8 mouse cellular contexts compared by ENCODE assay signal in the genomic region with DNA sequence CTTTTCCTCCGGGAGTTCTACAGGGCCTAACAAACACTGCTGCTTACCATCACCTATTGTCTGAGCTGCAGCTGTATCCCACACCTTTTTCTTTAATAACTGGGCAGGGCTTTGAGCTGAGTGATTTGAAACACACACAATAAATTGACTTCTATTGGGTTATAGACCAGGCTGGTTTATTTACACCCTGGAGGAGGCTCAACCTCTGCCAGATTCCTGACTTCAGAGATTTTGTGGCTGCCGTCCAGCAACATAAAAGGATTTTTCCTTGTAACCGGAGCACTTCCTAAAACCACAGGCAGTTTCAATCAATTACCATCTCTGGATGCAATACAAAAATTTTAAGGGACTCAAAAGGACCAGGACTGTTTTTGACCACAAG.
DNase-seq lines count a peak whose midpoint lies in the region; ATAC-seq lines count a peak whose summit lies in the region.

No protein-coding gene starts in this region.

- H3K4me1 ChIP-seq in heart, embryonic 11.5 days (ENCODE audit: control insufficient read depth, insufficient read depth, low read length): peaks cover 13% of the 10 kb centered on the region; the same call in 1 of the 2 replicates
- H3K4me1 ChIP-seq in forebrain, embryonic 13.5 days: peaks cover 58% of the 10 kb centered on the region
- peaks cover 14% of the 10 kb centered on the region for H3K4me1 ChIP-seq in intestine, embryonic 15.5 days (replicated peaks)

- H3K9me3 ChIP-seq in heart, embryonic 11.5 days (replicated peaks; ENCODE audit: control insufficient read depth, low read length): no peaks in the 10 kb centered on the region
- no peaks in the 10 kb centered on the region for H3K9me3 ChIP-seq in forebrain, embryonic 13.5 days (replicated peaks)
- no peaks in the 10 kb centered on the region for H3K9me3 ChIP-seq in intestine, embryonic 15.5 days

- no peak for ATAC-seq in heart, embryonic 11.5 days (replicated peaks; ENCODE audit: insufficient number of reproducible peaks, low FRiP score, low TSS enrichment)
- ATAC-seq in forebrain, embryonic 13.5 days: no peak
- ATAC-seq in intestine, embryonic 15.5 days: no peak

- no peak overlapping the region for H3K4me2 ChIP-seq in heart, embryonic 11.5 days
- H3K4me2 ChIP-seq in forebrain, embryonic 13.5 days: no peak overlapping the region
- H3K4me2 ChIP-seq in intestine, embryonic 15.5 days (replicated peaks): no peak overlapping the region

- intact Hi-C loops in left cerebral cortex, postnatal 36 days (cut with DNase I): no loop called here

- WGBS in heart, embryonic 11.5 days (ENCODE audit: insufficient replicate concordance): 43% methylated on average over 3 of the region's 3 CpGs
- 7% methylated on average over 3 of the region's 3 CpGs for WGBS in forebrain, embryonic 13.5 days
- WGBS in intestine, embryonic 15.5 days: 18% methylated on average over 3 of the region's 3 CpGs

- no peak for DNase-seq in heart, adult 11 months
- peak; percentile 30 for DNase-seq in lung, postnatal 14 days
- DNase-seq in left cerebral cortex, postnatal 36 days (ENCODE audit: low spot score in 2 of 2): no peak
- DNase-seq in cerebellum, postnatal 25 days: no peak
- DNase-seq in spleen, postnatal 10 days (ENCODE audit: low spot score in 2 of 2): no peak

- no peak overlapping the region for H3K4me3 ChIP-seq in heart, embryonic 11.5 days (ENCODE audit: low read depth, low read length)
- no peak overlapping the region for H3K4me3 ChIP-seq in forebrain, embryonic 13.5 days
- H3K4me3 ChIP-seq in intestine, embryonic 15.5 days (replicated peaks): no peak overlapping the region

- H3K9ac ChIP-seq in heart, embryonic 11.5 days (ENCODE audit: low read depth, low read length): no peak overlapping the region
- 0 out of 2 replicates have a peak overlapping the region, but pooled peaks have one; percentile 18 for H3K9ac ChIP-seq in forebrain, embryonic 13.5 days
- no peak overlapping the region for H3K9ac ChIP-seq in intestine, embryonic 15.5 days

- H3K27ac ChIP-seq in heart, embryonic 11.5 days (ENCODE audit: low read depth, low read length): peak overlapping the region; percentile 62
- peak overlapping the region; percentile 88 for H3K27ac ChIP-seq in forebrain, embryonic 13.5 days
- H3K27ac ChIP-seq in intestine, embryonic 15.5 days: peak overlapping the region; percentile 64

- H3K27me3 ChIP-seq in heart, embryonic 11.5 days (ENCODE audit: control insufficient read depth, insufficient read depth, low read length): no peaks in the 10 kb centered on the region
- H3K27me3 ChIP-seq in forebrain, embryonic 13.5 days: no peaks in the 10 kb centered on the region
- no peaks in the 10 kb centered on the region for H3K27me3 ChIP-seq in intestine, embryonic 15.5 days (replicated peaks)

- no peaks in the 10 kb centered on the region for H3K36me3 ChIP-seq in heart, embryonic 11.5 days (ENCODE audit: control insufficient read depth, insufficient read depth, low read length)
- no peaks in the 10 kb centered on the region for H3K36me3 ChIP-seq in forebrain, embryonic 13.5 days (ENCODE audit: poor library complexity, severe bottlenecking)
- no peaks in the 10 kb centered on the region for H3K36me3 ChIP-seq in intestine, embryonic 15.5 days
